Mouse (Mus musculus) ZHBTc4 (cell line): ENCODE measurements around the gene Wnt1.

Experiments
- DNase-seq: peaks from one replicate; pipeline ENCODE4 v3.0.0-alpha.2; 2011; ENCODE audit warnings: low read depth, low spot score

The Wnt1 gene

DNA sequence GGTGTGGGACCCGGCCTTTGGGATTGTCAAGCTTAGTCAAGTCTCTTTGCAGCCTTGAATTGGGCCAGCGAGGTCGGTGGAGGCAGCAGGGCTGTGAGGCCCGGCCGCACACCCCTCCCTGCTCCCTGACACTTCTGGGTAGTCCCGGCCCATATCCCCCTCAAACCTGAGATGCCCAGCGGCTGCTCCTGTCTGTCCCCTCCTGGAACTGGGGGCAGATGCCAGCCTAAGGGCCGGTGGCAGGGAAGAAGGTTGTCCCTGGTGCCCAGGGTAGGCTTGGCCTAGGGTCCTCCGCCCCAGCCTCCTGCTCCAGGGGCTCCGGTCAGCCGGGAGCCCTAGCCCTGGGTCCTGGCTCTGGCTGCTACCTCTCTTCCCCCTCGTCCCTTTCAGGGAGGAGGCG is 44.4 kb downstream of the Wnt1 start:
- DNase-seq = no peak

DNA sequence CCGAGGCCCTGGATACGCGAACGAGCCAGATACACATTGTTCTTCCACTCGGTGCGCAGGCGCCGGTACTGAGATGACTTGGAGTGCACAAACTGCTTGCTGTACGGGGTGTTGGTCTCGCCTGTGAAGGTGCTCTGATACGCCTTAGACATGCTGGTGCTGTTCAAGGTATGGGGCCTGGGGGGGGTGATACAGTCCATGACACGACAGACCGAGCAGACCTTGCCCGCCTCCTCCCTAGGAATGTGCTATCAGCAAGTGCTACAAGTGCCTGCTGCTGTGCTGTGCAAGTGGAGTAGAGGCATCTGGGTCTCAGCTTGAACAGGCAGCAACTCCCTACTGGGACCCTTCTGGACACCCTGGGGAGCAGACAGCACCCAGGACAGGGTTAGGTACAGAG is 45.6 kb downstream of the Wnt1 start:
- no peak for DNase-seq

DNA sequence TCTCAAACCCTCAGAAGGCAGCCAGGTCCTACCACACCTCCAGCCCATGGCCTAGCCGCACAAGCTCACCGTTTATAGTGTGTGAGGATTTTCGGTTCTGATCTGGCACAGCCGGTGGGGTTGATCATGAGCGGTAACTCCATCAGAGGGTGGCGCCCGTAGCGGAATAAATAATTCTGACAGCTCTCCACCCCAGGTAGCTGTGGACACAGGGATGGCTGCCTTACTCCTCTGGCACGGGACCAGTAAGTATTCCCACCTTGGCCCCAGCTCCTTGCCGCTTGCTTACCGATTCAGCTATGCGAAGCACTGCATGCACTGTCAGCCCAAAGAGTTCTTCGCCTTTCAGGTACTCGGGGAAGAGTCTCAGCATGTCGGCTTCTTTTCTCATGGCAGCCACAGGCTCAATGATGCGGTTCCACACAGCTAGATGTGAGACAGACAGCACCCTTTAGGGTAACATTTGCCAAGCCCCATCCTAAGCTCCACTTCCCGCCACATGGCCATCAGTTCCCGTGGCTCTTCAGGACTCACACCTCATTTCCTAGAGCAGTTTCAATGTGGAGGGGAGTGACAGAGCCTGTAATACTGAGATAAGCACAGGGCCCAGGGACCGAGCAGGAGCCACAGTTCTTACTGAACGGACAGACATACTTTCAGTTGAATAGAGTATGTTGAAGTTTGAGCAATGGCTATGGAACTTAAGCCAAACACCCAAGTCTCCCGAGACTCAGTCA is 47.5 kb downstream of the Wnt1 start:
- DNase-seq = no peak

DNA sequence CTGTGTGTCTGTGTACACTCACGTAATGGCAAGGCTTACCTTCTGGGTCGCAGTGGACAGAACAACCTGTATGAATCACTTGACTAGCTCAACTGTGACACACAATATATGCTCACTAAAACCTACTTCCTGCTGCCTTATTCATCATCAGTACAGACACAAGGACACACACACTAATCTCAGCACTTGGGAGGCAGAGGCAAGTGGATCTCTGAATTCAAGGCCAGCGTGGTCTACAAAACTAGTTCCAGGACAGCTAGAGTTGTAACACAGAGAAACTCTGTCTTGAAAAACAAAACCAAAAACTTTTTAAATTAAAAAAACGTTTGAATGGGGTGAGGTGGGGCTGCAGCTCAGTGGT is 48.1 kb downstream of the Wnt1 start:
- DNase-seq = no peak

DNA sequence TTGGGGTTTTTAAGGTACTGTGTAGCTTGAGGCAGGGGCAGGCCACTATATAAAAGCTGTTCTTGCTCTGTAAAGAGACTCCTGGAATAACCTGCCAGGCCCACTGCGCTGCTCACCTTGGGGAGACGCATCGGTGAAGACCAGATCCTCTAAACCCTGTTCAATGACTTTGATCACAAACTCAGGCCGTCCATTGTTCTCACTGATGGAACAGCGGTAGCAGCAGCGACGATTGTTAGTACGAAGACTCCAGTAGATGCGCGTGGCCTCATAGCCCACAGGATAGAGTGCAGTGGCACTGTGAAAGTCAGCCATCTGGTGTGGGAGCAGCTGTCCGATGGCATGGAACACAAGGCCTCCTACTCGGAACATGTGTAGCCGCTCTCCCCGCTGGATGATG is 49.5 kb downstream of the Wnt1 start:
- no peak for DNase-seq

DNA sequence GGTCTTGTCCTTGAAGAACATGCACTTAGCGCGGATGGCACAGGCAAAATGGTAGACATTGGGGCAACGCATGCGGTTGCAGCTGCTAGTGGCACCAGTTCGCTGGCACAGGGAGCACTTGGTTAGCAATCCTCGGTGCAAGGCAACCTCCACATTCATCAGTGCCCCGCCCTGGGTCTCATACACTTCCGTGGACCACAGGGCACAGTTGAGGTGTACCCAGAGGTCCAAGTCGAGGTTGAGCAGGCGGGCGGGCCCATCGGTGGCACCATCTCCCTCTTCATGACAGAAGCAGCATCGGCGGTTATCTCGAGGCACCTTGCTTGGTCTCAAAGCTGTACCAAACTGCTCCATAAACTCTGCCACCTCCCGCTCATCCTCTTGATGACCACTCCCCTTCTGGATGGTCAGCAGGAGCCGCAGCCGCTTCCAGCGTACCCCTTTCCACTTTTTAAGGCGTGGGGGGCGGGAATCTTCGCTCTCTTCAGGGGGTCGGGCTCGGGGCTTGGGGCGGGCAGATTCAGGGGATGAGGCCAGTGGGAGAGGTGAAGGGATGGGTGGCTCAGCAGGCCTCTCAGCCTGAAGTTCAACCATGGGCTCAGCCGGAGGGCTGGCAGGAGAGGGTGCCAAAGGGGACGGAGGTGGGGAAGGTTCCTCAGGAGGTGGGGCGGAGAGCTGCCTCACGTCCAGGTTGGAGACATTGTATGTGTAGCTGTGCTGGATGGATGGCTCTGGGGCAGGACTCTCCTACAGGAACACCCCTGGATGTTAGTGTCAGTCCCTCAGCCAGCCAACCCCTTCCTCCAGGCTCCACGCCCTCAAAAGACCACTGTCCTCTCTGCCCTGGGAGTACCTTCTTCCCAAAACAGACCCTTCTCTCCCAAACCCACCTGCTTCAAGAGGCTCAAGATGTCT is 50.3 kb downstream of the Wnt1 start:
- DNase-seq = no peak
